Mouse (Mus musculus): ENCODE measurements at regions not wholly inside any gene's neighbourhood (a gene's known extent, or its start where the extent isn't known, plus 50 kb on each side); places are given as distances from the start of the nearest gene placed in this dataset.

DNA sequence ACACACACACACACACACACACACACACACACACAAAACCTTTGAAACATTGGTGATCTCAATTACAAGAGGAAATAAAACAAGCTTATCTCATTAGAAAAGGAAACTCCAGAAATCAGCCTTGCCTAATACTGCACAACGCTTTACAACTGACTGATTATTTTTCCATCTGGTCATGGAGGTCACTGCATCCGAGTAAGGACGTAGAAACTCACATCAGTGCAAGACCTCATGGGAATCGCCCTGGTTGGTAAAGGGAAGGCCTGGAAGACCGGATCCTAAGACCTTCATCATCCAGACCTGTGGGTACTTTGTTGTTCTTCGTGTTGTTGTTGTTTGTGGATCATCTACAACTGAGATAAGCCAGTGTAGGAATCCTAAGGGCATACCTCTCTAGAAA is 77.8 kb upstream of the Sestd1 start:
- DNase-seq (ENCODE audit: low spot score in 2 of 2) = no peak

DNA sequence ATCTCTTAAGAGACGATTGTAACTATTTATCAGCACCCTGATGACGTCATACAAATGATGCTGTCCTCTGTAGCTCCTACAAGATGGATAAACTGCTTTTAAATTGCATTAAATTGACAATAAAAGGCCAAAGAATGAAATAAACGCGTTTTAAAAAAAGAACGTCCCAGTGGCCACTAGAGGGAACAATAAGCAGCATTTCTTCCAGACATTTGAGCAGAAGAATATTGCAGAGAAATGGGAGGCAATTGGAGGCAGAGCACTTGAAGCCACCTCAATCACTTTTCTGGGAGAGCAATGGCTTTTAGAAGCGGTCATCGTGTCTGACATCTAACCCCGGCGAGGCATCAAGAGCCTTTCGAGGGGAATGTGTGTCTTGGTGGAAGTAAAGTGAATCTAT is 76.4 kb upstream of the Sestd1 start:
- no peak for DNase-seq (ENCODE audit: low spot score in 2 of 2)

DNA sequence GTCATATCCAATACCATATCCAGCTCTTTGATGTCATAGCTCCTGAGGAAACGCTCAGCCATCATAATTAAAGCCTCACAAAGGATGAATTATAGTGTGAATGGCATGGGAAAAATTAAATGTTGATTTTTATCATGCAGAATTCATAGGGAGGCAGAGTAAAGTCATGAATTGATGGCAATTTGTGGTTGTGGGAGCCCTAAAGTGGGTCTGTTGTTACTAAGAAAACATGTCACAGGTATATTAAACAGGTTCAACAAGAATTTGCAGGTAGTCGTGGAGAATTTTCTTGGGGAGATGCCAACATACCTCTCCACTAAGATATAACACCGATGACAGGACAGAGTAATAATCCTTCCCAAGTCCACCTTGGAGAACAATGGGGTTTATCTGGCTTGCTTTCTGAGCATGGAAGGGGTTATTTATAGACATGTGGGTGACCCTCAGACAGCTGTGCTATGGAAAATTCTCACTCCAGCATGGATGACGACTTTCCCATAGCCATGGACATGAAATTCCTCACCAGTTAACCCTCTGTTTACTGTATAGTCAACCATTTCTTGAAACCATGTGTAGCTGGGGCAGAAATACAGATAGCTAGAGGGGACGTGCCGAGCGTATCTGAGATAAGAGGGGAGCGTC is 71.7 kb upstream of the Sestd1 start:
- DNase-seq (ENCODE audit: low spot score in 2 of 2) = no peak

DNA sequence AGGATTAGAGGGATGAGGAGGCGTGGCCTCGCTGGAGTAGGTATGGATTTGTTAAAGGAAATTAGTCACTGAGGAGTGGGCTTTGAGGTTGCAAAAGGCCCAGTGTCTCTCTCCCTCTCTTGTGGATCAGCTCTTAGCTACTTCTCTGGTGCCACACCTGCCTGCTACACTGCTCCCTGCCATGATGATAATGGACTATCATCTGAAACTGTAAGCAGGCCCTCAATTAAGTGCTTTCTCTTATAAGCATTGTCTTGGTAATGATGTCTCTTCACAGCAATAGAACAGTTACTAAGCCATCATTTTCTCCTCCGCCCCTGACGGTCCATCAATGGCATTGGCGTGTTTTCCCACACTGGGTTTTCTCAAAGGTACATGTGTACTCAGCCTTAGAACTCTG is 66.6 kb upstream of the Sestd1 start:
- DNase-seq (ENCODE audit: low spot score in 2 of 2) = no peak

DNA sequence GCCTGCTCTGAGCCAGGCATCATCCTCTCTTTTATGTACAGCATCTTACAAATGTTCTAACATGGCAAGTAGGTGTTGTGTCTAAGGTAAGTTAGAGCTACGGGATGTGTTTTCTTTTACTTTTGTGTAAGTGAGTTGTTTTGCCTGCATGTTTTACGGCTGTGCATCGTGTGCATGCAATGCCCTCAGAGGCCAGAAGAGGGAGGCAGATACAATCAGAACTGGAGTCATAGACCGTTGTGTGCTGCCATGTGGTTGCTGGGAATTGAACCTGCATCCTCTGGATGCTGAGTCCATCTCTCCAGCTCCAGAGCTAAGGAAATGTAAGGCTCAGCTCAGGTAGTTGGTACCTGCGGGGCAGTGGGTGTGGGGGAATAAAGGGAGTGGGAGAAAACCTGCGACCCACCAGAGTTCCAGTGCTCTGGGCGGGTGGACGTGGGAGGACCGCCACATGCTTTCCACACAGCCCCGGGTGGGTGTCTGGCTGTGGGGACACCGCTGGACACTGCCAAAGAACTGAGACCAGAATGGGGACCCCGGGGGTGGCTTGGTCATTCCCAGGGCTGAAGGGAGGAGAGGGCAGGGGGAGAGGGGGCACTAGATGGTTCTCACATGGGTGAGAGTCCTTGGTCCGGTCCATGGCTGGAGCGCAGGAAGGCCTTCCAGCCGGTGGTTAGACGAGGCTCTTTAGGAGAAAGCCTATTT is 63.5 kb upstream of the Sestd1 start:
- DNase-seq (ENCODE audit: low spot score in 2 of 2) = no peak

DNA sequence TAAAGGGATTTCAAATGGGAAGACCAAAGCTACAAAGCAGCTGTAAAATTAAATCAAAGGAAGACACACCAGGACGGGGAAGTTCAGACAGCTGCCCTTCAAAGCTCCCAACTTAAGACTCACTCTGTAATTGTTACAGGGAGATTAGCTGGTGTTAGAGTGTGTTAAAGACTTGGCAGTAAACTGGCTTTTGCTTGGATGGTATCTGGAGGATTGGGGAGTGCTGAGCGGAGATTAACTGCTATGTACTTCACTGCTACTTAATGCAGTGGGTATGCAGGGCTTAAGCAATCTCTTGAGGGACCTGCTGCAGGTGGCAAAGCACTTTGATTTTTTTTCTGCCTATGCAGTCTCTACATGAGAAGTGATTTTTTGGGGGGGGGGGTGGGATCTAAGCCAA is 62.0 kb upstream of the Sestd1 start:
- no peak for DNase-seq (ENCODE audit: low spot score in 2 of 2)

DNA sequence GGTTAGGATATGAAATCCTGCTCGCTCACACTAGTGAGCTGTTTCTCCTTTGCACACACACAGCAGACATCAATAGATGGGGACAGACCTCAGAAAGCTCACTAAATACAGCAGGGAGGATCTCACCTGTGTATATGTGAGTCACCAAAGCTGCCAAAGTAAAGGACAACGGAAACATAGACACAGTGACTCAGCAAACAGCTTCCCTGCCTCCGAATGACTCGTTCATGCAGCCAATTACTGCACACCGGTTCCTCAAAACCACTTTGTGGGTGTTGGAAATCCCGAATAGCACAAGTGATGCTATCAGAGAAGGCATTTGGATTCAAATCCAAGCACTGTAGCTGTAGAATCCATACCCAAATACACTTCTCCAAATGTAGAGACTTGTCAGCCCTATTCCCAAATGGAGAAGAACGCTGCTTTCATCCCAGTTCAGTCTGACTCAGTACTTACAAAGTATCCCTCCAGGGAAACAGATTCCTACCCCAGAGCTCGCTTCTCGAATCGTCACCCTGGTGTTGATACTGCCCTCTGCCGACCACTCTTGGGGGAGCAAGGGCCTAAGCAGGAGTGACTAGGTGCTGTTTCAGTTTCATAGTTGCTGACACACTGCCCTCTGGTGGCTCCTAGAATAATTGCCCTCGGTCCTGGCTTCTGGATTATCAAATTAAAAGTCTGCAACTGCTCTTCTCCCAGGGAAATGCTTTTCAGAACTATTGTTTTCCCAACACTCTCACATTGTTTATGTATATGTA is 61.4 kb upstream of the Sestd1 start:
- DNase-seq (ENCODE audit: low spot score in 2 of 2) = peak; percentile 99

DNA sequence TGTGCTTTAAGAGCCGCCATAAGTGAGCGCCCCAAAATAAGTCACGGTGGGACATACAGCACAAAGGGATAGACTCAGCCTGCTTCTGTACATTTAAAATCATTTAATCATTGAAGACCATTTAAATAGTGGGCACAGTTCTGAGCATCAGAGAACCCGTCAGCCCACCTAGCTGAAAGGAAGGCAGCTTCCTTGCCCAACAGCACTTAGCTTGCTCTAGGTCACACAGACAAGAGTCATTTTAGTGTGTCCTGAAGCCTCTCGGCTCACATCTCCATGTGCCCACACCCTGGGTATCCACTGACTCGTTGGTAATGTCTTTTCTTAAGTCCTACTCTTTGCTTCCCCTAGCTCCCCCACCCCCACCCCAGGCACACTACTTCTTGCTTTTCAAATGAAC is 59.7 kb upstream of the Sestd1 start:
- no peak for DNase-seq (ENCODE audit: low spot score in 2 of 2)

DNA sequence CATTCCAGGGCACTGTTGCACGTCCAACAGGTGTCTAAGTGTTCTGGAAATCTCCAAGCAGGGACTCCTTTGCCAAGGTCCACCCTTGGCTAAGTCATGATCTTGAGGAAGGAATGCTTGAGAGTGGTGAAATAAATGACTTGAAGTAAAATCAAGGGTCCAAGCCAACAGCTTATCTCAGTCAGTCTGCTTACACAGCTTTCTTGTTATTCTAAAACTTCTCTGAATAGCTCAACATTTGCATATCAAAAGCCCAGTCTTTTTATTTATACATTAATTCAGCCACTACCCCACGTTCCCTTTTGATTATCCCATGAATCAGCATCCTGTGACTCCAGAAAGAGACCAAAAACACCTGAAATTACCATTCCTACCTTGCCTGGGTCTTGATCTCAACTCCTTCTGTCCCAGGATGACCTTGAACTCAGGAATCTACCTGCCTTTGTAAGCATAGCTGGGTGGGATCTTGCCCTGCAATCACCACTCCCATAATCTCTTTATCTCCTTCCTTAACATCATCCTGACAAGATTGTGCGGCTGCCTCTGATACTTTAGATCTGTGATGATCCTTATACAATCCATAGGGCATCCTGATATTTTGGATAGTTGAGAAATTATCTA is 57.5 kb upstream of the Sestd1 start:
- no peak for DNase-seq (ENCODE audit: low spot score in 2 of 2)

DNA sequence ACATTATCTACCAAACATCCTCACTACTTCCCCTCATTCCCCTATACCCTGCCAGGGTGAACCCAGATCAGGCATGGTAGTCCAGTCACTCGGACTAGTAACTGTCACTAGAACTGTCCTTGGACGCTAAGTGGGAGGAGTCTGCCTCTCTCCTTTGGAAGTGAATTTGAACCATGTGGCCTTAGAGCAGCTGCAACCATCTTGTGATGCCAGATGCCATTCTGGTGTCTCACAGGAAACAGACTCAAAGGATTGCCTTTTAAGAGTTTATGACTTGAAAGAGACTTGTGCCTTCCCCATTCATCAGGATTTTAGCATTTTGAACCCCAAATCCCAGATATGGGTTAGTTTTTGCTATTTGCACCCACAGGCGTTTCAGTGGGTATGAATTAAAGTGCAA is 56.9 kb upstream of the Sestd1 start:
- DNase-seq (ENCODE audit: low spot score in 2 of 2) = no peak

DNA sequence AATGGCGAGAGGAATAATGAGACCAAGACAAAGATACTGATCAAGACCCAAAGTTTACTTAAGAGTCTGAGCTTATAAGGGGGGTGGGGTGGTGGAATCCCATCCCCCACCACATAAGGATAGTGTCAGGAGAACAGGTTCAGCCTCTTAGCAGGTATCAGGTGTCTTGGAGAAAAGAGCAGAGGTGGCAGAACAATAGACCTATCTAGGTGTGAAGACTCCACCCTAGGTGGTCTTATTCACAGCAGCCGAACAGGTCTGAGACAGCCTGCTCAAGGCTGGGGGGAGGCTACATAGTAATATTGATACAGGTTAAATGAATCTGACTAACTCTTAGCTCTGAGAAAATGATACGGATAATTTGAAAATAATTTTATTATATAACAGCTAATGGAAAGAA is 56.4 kb upstream of the Sestd1 start:
- no peak for DNase-seq (ENCODE audit: low spot score in 2 of 2)

DNA sequence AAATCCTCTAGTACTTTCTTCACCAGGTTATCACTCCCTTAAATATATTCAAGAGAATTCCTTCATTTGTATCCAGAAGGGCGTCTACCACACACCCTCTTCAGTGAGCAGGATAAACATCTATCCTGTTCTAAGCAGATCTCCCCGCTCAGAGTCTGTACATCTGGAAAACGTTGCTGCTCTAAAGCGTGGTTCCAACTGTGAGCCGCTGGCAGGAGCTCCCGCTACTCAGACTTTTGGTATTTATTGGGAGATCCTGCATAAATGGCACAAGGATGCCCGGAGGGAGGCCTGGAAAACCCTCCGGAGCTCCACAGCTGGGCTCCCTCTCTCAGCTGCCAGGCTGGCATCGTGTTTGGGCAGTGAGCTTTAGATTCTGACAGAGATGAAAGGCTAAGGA is 54.3 kb upstream of the Sestd1 start:
- DNase-seq (ENCODE audit: low spot score in 2 of 2) = no peak

DNA sequence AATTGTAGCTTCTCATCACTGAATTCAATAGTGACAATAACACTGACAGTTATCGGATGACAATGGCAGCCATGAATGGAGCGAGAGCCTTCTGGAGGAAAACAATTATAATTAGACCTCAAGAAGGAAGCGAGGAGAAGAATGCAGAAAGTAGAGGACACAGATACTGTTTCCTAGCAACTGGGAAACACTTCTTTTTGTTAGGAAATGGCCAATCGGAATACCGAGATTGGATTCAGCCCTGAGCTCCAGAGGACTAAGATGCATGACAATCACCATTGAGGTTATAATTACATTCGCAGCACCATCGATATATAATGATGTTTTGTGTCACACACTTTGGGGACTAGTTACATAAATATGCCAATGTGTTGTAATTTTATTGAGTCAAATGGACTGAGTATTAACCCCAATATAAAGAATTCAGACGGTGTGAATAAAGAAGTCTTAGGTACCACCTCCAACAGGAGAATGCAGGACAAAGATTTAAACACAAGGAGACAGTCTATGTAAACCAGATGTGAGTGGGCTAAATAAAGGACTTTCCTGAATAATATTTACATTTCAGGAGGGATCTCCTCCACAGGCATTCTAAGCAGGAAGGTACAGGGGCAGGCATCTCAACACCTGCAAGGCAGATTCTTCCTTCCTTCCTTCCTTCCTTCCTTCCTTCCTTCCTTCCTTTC is 53.1 kb upstream of the Sestd1 start:
- no peak for DNase-seq (ENCODE audit: low spot score in 2 of 2)
